Mouse (Mus musculus): ENCODE data around the gene G6pc. TPM values are rescaled to one million over a fixed set of nuclear protein-coding genes. Genes with fewer than 3 reads are reported as not detected.

Gene G6pc
- total and polyA plus RNA-seq, 2 experiments from 2014 or later: not detected

GRCm38 (mm10) chr11:101351721-101352111 lies 15.6 kb upstream of the G6pc start:
- Histone ChIP-seq H3K4me2 (ENCODE audit: low read depth, low read length, poor library complexity, severe bottlenecking) (no peak overlapping the region), H3K27me3 (ENCODE audit: insufficient read depth, low read length) (no peaks in the 10 kb centered on the region), H3K9me3 (ENCODE audit: low read length) (no peaks in the 10 kb centered on the region), H3K4me1 (ENCODE audit: insufficient read depth, low read length) (no peaks in the 10 kb centered on the region), H3K9ac (replicated peaks; ENCODE audit: low read length, poor library complexity, severe bottlenecking) (no peak overlapping the region), H3K36me3 (ENCODE audit: insufficient read depth, low read length) (no peaks in the 10 kb centered on the region), H3K4me3 (ENCODE audit: low read depth, low read length) (no peak overlapping the region), H3K27ac (ENCODE audit: low read depth, low read length) (no peak overlapping the region)
- DNase-seq (ENCODE audit: low spot score): no peak
- no peak for ATAC-seq (ENCODE audit: low FRiP score)
- TF ChIP-seq CTCF (IDR thresholded peaks at IDR 0.05): no peak
- WGBS: 79% methylated on average over 3 of the region's 3 CpGs

GRCm38 (mm10) chr11:101353436-101353835 lies 13.9 kb upstream of the G6pc start:
- Histone ChIP-seq H3K4me1 (ENCODE audit: insufficient read depth, low read length) (no peaks in the 10 kb centered on the region), H3K4me3 (ENCODE audit: low read depth, low read length) (no peak overlapping the region), H3K36me3 (ENCODE audit: insufficient read depth, low read length) (no peaks in the 10 kb centered on the region), H3K9me3 (ENCODE audit: low read length) (no peaks in the 10 kb centered on the region), H3K9ac (replicated peaks; ENCODE audit: low read length, poor library complexity, severe bottlenecking) (no peak overlapping the region), H3K27ac (ENCODE audit: low read depth, low read length) (no peak overlapping the region), H3K4me2 (ENCODE audit: low read depth, low read length, poor library complexity, severe bottlenecking) (no peak overlapping the region), H3K27me3 (ENCODE audit: insufficient read depth, low read length) (no peaks in the 10 kb centered on the region)
- WGBS: 89% methylated on average over 12 of the region's 12 CpGs
- DNase-seq (ENCODE audit: low spot score): no peak
- ATAC-seq (ENCODE audit: low FRiP score): no peak
- no peak for TF ChIP-seq CTCF (IDR thresholded peaks at IDR 0.05)

GRCm38 (mm10) chr11:101354438-101355010 lies 12.8 kb upstream of the G6pc start:
- no peaks in the 10 kb centered on the region for H3K9me3 ChIP-seq (ENCODE audit: low read length)
- DNase-seq (ENCODE audit: low spot score) (no peak), ATAC-seq (ENCODE audit: low FRiP score) (no peak)
- no peaks in the 10 kb centered on the region for H3K27me3 ChIP-seq (ENCODE audit: insufficient read depth, low read length)
- no peak overlapping the region for H3K4me3 ChIP-seq (ENCODE audit: low read depth, low read length)
- H3K4me2 ChIP-seq (ENCODE audit: low read depth, low read length, poor library complexity, severe bottlenecking): no peak overlapping the region
- WGBS: 82% methylated on average over 5 of the region's 5 CpGs
- H3K27ac ChIP-seq (ENCODE audit: low read depth, low read length): no peak overlapping the region
- no peak overlapping the region for H3K9ac ChIP-seq (replicated peaks; ENCODE audit: low read length, poor library complexity, severe bottlenecking)
- TF ChIP-seq CTCF (IDR thresholded peaks at IDR 0.05): 0 out of 2 replicates have a peak, but pooled peaks have one; percentile 2
- no peaks in the 10 kb centered on the region for H3K4me1 ChIP-seq (ENCODE audit: insufficient read depth, low read length)
- no peaks in the 10 kb centered on the region for H3K36me3 ChIP-seq (ENCODE audit: insufficient read depth, low read length)

GRCm38 (mm10) chr11:101355916-101356315 lies 11.4 kb upstream of the G6pc start:
- no peaks in the 10 kb centered on the region for H3K4me1 ChIP-seq (ENCODE audit: insufficient read depth, low read length)
- no peak overlapping the region for H3K4me3 ChIP-seq (ENCODE audit: low read depth, low read length)
- 78% methylated on average over 2 of the region's 2 CpGs for WGBS
- TF ChIP-seq CTCF (IDR thresholded peaks at IDR 0.05): no peak
- H3K4me2 ChIP-seq (ENCODE audit: low read depth, low read length, poor library complexity, severe bottlenecking): no peak overlapping the region
- no peak overlapping the region for H3K9ac ChIP-seq (replicated peaks; ENCODE audit: low read length, poor library complexity, severe bottlenecking)
- no peaks in the 10 kb centered on the region for H3K27me3 ChIP-seq (ENCODE audit: insufficient read depth, low read length)
- H3K36me3 ChIP-seq (ENCODE audit: insufficient read depth, low read length): no peaks in the 10 kb centered on the region
- H3K9me3 ChIP-seq (ENCODE audit: low read length): no peaks in the 10 kb centered on the region
- no peak for ATAC-seq (ENCODE audit: low FRiP score)
- no peak overlapping the region for H3K27ac ChIP-seq (ENCODE audit: low read depth, low read length)
- no peak for DNase-seq (ENCODE audit: low spot score)

GRCm38 (mm10) chr11:101357505-101358182 lies 9.7 kb upstream of the G6pc start:
- Histone ChIP-seq H3K36me3 (ENCODE audit: insufficient read depth, low read length) (no peaks in the 10 kb centered on the region), H3K4me3 (ENCODE audit: low read depth, low read length) (no peak overlapping the region), H3K9ac (replicated peaks; ENCODE audit: low read length, poor library complexity, severe bottlenecking) (no peak overlapping the region), H3K27ac (ENCODE audit: low read depth, low read length) (no peak overlapping the region), H3K4me1 (ENCODE audit: insufficient read depth, low read length) (no peaks in the 10 kb centered on the region), H3K4me2 (ENCODE audit: low read depth, low read length, poor library complexity, severe bottlenecking) (no peak overlapping the region), H3K27me3 (ENCODE audit: insufficient read depth, low read length) (no peaks in the 10 kb centered on the region), H3K9me3 (ENCODE audit: low read length) (no peaks in the 10 kb centered on the region)
- DNase-seq (ENCODE audit: low spot score) (no peak), ATAC-seq (ENCODE audit: low FRiP score) (no peak)
- TF ChIP-seq CTCF (IDR thresholded peaks at IDR 0.05): no peak
- WGBS: 73% methylated on average over 3 of the region's 3 CpGs

DNA sequence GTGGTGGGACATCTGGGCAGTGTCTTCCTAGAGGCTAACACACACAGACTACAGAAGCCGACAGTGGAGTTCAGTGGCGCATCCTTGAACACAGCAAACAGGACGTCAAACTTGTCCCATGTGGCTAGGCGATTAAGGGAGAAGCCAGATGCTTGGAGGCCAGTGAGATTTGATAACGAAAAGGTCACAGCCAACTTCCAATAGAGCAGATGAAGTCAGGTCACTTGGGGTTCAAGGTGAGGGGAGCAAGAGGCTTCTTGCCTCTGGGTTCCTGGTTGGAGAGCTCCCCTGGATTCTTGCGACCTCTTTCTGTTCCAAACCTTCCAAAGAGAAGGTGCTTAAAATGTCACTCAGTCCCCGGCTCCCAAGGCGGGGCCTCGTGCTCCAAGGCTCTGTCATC lies 7.6 kb upstream of the G6pc start:
- DNase-seq (ENCODE audit: low spot score) (no peak), ATAC-seq (ENCODE audit: low FRiP score) (no peak)
- TF ChIP-seq CTCF (IDR thresholded peaks at IDR 0.05): no peak
- Histone ChIP-seq H3K9me3 (ENCODE audit: low read length) (no peaks in the 10 kb centered on the region), H3K9ac (replicated peaks; ENCODE audit: low read length, poor library complexity, severe bottlenecking) (no peak overlapping the region), H3K4me1 (ENCODE audit: insufficient read depth, low read length) (no peaks in the 10 kb centered on the region), H3K27me3 (ENCODE audit: insufficient read depth, low read length) (no peaks in the 10 kb centered on the region), H3K4me3 (ENCODE audit: low read depth, low read length) (no peak overlapping the region), H3K4me2 (ENCODE audit: low read depth, low read length, poor library complexity, severe bottlenecking) (no peak overlapping the region), H3K36me3 (ENCODE audit: insufficient read depth, low read length) (no peaks in the 10 kb centered on the region), H3K27ac (ENCODE audit: low read depth, low read length) (no peak overlapping the region)
- 76% methylated on average over 9 of the region's 9 CpGs for WGBS
